Mouse (Mus musculus) intestine, embryonic 15.5 days (tissue): ENCODE results near the gene Dgkq. TPM values are rescaled to one million over a fixed set of nuclear protein-coding genes. Genes with fewer than 3 reads are reported as not detected.
"Not testable (repeated sequence)": the region's sequence is repeated elsewhere in the genome, so short reads cannot be mapped to it uniquely, and the experiment has no call there.

Source experiments
- ATAC-seq: fragments of 200-750 bp; cut with Nextera tagmentation; 2 replicates; pipeline ENCODE4 v1.8.0; 2017; ENCODE audit warnings: moderate TSS enrichment, moderate library complexity
- H3K27ac ChIP-seq: fragments of 300-500 bp; sonication (generic); 2 replicates; pipeline ENCODE4 v1.5.1; 2015; ENCODE audit warnings: mild to moderate bottlenecking, inconsistent platforms
- H3K27me3 ChIP-seq: fragments of 300-500 bp; sonication (generic); replicated peaks from 2 replicates; pipeline ENCODE4 v1.6.1; 2015; ENCODE audit warnings: inconsistent platforms
- H3K36me3 ChIP-seq: fragments of 300-500 bp; sonication (generic); 2 replicates; pipeline ENCODE4 v1.6.1; 2015; ENCODE audit warnings: inconsistent platforms
- H3K4me1 ChIP-seq: fragments of 300-500 bp; sonication (generic); replicated peaks from 2 replicates; pipeline ENCODE4 v1.6.1; 2015; ENCODE audit warnings: inconsistent platforms
- H3K4me2 ChIP-seq: fragments of 300-500 bp; sonication (generic); replicated peaks from 2 replicates; pipeline ENCODE4 v1.6.1; 2015; ENCODE audit warnings: mild to moderate bottlenecking, inconsistent platforms
- H3K4me3 ChIP-seq: fragments of 300-500 bp; sonication (generic); replicated peaks from 2 replicates; pipeline ENCODE4 v1.5.1; 2015; ENCODE audit warnings: inconsistent platforms
- H3K9ac ChIP-seq: fragments of 300-500 bp; sonication (generic); 2 replicates; pipeline ENCODE4 v1.6.1; 2015; ENCODE audit warnings: inconsistent platforms
- H3K9me3 ChIP-seq: fragments of 300-500 bp; sonication (generic); 2 replicates; pipeline ENCODE4 v1.6.1; 2016; ENCODE audit warnings: inconsistent platforms
- WGBS: fragments of 180-500 bp; shearing (Covaris S2); methylation state at CpG from one replicate; pipeline ENCODE4 v1.1.7; 2015; 5-methylcytosine and 5-hydroxymethylcytosine counted together
- polyA plus RNA-seq: library from polyadenylated mRNA; unstranded; fragments of >200 nt; fragmentation: Nextera tagmentation; extraction: Ambion mirVana; gene quantifications from 2 replicates; pipeline ENCODE4 v1.2.1, GENCODE M21; 2015

The Dgkq gene
- polyA plus RNA-seq, 1 experiment from 2014 or later = 11.2 TPM

GRCm38 (mm10) chr5:108650341-108650740 lies 19.1 kb downstream of the Dgkq start:
- Histone ChIP-seq H3K27ac (no peak overlapping the region), H3K36me3 (peaks cover 41% of the 10 kb centered on the region), H3K9ac (no peak overlapping the region), H3K4me3 (no peak overlapping the region), H3K27me3 (no peaks in the 10 kb centered on the region), H3K4me1 (no peaks in the 10 kb centered on the region), H3K4me2 (no peak overlapping the region), H3K9me3 (no peaks in the 10 kb centered on the region)
- 87% methylated on average over 7 of the region's 7 CpGs for WGBS
- no peak for ATAC-seq

- no peak overlapping the region for H3K4me2 ChIP-seq
- WGBS = 89% methylated on average over 11 of the region's 11 CpGs
- no peak overlapping the region for H3K4me3 ChIP-seq
- no peaks in the 10 kb centered on the region for H3K4me1 ChIP-seq
- ATAC-seq = no peak
- H3K36me3 ChIP-seq = peaks cover 34% of the 10 kb centered on the region
- no peak overlapping the region for H3K27ac ChIP-seq
- H3K9ac ChIP-seq = no peak overlapping the region
- H3K27me3 ChIP-seq = no peaks in the 10 kb centered on the region
- no peaks in the 10 kb centered on the region for H3K9me3 ChIP-seq
Measured at GRCm38 (mm10) chr5:108648937-108649576, 20.4 kb downstream of the Dgkq start.

- 84% methylated on average over 2 of the region's 2 CpGs for WGBS
- no peak overlapping the region for H3K4me3 ChIP-seq
- H3K27me3 ChIP-seq = no peaks in the 10 kb centered on the region
- no peak overlapping the region for H3K4me2 ChIP-seq
- H3K9me3 ChIP-seq = no peaks in the 10 kb centered on the region
- no peaks in the 10 kb centered on the region for H3K4me1 ChIP-seq
- H3K9ac ChIP-seq = no peak overlapping the region
- ATAC-seq = no peak
- peaks cover 26% of the 10 kb centered on the region for H3K36me3 ChIP-seq
- H3K27ac ChIP-seq = no peak overlapping the region
Measured at GRCm38 (mm10) chr5:108647820-108648465, 21.5 kb downstream of the Dgkq start.

DNA sequence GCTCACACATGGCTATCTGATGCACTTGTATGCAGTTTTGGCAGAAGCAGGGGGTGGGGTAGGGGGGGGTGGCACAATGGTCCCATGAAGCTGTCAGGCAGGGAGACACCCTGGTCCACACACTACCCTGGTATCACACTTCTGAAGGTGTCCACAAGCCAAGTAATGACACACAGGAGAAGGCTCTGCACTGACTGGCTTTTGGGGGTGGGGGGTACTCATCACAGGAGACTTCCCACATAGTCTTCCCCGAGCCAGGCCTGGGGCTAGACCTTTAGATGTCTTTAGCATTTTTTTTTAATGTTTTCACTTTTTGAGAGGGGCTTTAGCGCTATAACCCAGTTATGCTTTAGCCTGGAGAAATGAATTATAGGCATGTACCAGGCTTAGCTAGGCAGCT lies 22.2 kb downstream of the Dgkq start:
- Histone ChIP-seq H3K27ac (no peak overlapping the region), H3K9ac (no peak overlapping the region), H3K4me3 (no peak overlapping the region), H3K27me3 (no peaks in the 10 kb centered on the region), H3K4me2 (no peak overlapping the region), H3K36me3 (peaks cover 26% of the 10 kb centered on the region), H3K4me1 (no peaks in the 10 kb centered on the region), H3K9me3 (no peaks in the 10 kb centered on the region)
- WGBS = 90% methylated on average over 2 of the region's 2 CpGs
- ATAC-seq = no peak

- Histone ChIP-seq H3K27ac (no peak overlapping the region), H3K4me2 (no peak overlapping the region), H3K4me1 (no peaks in the 10 kb centered on the region), H3K9ac (no peak overlapping the region), H3K36me3 (peaks cover 29% of the 10 kb centered on the region), H3K9me3 (no peaks in the 10 kb centered on the region), H3K27me3 (no peaks in the 10 kb centered on the region), H3K4me3 (no peak overlapping the region)
- no peak for ATAC-seq
- WGBS = 95% methylated on average over 3 of the region's 3 CpGs
Measured at GRCm38 (mm10) chr5:108646343-108646660, 23.2 kb downstream of the Dgkq start.

GRCm38 (mm10) chr5:108645651-108646342 lies 23.7 kb downstream of the Dgkq start:
- no peak overlapping the region for H3K4me3 ChIP-seq
- ATAC-seq = no peak
- H3K9me3 ChIP-seq = no peaks in the 10 kb centered on the region
- no peak overlapping the region for H3K9ac ChIP-seq
- no peak overlapping the region for H3K27ac ChIP-seq
- H3K4me1 ChIP-seq = no peaks in the 10 kb centered on the region
- H3K36me3 ChIP-seq = peaks cover 29% of the 10 kb centered on the region
- WGBS = 89% methylated on average over 9 of the region's 9 CpGs
- no peaks in the 10 kb centered on the region for H3K27me3 ChIP-seq
- no peak overlapping the region for H3K4me2 ChIP-seq

DNA sequence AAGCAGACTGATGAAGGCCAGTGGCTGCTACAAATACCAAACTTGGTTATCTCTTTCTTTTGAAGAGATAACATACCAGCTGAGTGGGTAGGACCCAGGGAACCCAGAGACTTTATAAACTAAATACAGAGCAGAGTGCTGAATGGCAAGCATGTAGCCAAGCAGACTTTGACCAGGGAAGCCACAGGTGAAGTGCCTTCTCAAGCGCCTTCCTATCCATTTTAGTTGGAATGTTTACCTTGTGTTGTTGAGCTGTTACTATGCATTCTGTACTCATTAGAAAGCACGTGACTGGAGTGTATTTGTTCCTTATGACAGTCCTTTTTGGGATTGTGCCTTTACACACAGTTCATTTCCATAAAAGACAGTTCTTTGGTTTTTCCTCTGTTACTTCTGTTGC lies 25.8 kb downstream of the Dgkq start:
- 68% methylated on average over 2 of the region's 2 CpGs for WGBS

DNA sequence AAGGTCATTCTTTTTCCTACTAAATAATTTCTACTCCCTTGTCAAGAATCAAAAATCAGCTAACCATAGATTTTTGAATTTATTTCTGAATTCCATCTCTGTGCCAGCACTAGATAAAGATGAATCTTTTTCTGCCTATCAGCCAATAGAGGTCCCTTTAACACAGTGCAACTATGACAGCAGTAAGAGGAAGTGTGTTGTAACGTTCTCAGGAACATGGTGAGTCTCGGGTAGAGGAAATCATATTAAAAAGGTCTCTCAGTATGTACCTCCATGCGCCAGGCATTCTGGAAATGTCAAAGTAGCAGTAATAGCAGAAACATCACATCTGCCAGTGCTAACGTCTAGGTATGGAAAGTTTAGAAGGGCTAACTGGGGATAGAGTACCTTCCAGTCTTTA lies 33.3 kb downstream of the Dgkq start:
- 79% methylated on average over 4 of the region's 4 CpGs for WGBS
- Histone ChIP-seq H3K9me3 (no peaks in the 10 kb centered on the region), H3K36me3 (no peaks in the 10 kb centered on the region), H3K9ac (no peak overlapping the region), H3K4me1 (no peaks in the 10 kb centered on the region), H3K27ac (no peak overlapping the region), H3K27me3 (no peaks in the 10 kb centered on the region), H3K4me3 (no peak overlapping the region), H3K4me2 (no peak overlapping the region)
- no peak for ATAC-seq

More for the DNA sequence above, 25.8 kb downstream of the Dgkq start:
- Histone ChIP-seq H3K9me3 (no peaks in the 10 kb centered on the region), H3K27me3 (no peaks in the 10 kb centered on the region), H3K4me1 (no peaks in the 10 kb centered on the region), H3K4me3 (no peak overlapping the region), H3K4me2 (no peak overlapping the region), H3K27ac (no peak overlapping the region), H3K9ac (no peak overlapping the region), H3K36me3 (peaks cover 24% of the 10 kb centered on the region)
- no peak for ATAC-seq

GRCm38 (mm10) chr5:108634088-108634487 lies 35.4 kb downstream of the Dgkq start:
- WGBS = 81% methylated on average over 2 of the region's 3 CpGs
- not testable (repeated sequence) for H3K36me3 ChIP-seq, ATAC-seq, H3K27me3 ChIP-seq, H3K9ac ChIP-seq, H3K4me1 ChIP-seq, H3K27ac ChIP-seq, H3K4me2 ChIP-seq, H3K4me3 ChIP-seq, H3K9me3 ChIP-seq

DNA sequence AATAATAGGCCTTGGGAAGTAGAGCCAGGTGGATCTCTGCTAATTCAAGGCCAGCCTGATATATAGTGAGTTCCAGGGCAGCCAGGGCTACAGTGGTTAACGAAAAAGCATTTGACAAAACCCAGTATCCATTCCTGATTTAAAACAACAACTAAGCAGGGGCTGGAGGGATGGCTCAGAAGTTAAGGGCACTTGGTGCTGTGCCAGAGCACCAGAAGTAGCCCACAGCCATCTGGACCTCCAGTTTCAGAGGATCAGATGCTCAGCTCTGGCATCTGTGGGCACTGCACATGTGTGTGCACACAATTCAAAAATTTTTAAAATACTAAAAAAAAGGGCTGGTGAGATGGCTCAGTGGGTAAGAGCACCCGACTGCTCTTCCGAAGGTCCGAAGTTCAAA lies 35.8 kb downstream of the Dgkq start:
- H3K4me2 ChIP-seq = no peak overlapping the region
- H3K4me3 ChIP-seq = no peak overlapping the region
- H3K4me1 ChIP-seq = peaks cover 4% of the 10 kb centered on the region; the same call in 1 of the 2 replicates
- H3K9ac ChIP-seq = no peak overlapping the region
- H3K27ac ChIP-seq = no peak overlapping the region
- H3K27me3 ChIP-seq = no peaks in the 10 kb centered on the region
- no peaks in the 10 kb centered on the region for H3K9me3 ChIP-seq
- no peaks in the 10 kb centered on the region for H3K36me3 ChIP-seq
- no peak for ATAC-seq
- WGBS = 83% methylated on average over 4 of the region's 4 CpGs

DNA sequence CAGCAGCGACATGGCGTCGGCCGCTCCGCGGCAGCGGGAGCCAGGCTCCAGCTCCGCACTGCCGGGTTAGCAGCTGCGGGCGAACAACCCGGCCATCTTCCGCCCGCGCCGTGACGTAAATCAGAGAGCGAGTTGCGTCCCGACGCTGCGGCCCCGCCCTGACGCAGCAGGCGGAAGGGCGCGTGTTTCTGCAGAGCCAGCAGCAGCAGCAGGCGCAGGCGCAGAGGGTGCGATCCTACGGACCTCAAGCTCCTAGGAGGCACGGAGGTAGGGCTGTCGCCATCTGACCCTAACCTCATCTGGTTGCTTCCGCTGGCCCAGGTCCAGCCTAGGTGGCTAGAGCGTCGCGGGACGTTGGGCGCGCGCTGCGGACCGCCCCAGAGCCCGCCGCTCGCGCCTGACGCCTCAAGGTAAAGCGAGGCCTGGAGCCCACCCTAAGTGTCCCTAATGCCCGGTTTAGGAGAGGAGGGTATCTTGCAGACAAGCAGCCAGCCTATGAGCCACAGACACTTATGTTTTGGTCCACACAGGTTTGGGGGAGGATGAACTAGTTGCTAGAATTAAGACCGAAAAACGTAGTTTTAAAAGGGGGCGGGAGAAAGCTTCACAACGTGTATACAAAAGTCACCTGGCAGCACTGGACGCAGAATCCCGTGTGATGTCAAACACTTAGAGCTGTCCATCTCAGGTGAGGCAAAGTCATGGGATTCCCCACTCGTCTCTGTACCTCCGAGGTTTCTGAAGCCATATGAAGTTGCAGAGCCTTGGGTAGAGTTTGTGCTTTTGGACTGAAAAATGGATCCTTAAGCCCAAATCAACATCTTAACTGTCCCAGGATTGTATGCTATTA lies 39.6 kb downstream of the Dgkq start, which contains the start of the genes Gak and Tmem175:
TSS of gene Gak (minus strand) at position 122 of the 850 bp plus-strand sequence.
TSS of gene Tmem175 (plus strand) at position 137 of the 850 bp plus-strand sequence.
- H3K4me3 ChIP-seq = peak within 1 kb of the TSS; percentile 95
- H3K4me2 ChIP-seq = peak within 1 kb of the TSS; percentile 80
- H3K9ac ChIP-seq = peak within 1 kb of the TSS; percentile 99
- peak within 1 kb of the TSS; percentile 86 for H3K27ac ChIP-seq
- ATAC-seq = peak; percentile 97
- H3K27me3 ChIP-seq = no peaks in the 10 kb centered on the region
- no peaks in the 10 kb centered on the region for H3K36me3 ChIP-seq
- H3K4me1 ChIP-seq = peaks cover 19% of the 10 kb centered on the region; the same call in 1 of the 2 replicates
- under 1% methylated on average over 58 of the region's 58 CpGs for WGBS
- no peaks in the 10 kb centered on the region for H3K9me3 ChIP-seq
